Mouse (Mus musculus): ENCODE measurements around the gene Tnk2. TPM values are rescaled to one million over a fixed set of nuclear protein-coding genes. Genes with fewer than 3 reads are reported as not detected.
A peak's percentile ranks its signal among the peaks of the same experiment; 100 is the strongest.

The Tnk2 gene
- polyA plus RNA-seq (2015; fragmentation: Nextera tagmentation; extraction: Ambion mirVana): 15.6 and 17.7 TPM in 2 replicates

DNA sequence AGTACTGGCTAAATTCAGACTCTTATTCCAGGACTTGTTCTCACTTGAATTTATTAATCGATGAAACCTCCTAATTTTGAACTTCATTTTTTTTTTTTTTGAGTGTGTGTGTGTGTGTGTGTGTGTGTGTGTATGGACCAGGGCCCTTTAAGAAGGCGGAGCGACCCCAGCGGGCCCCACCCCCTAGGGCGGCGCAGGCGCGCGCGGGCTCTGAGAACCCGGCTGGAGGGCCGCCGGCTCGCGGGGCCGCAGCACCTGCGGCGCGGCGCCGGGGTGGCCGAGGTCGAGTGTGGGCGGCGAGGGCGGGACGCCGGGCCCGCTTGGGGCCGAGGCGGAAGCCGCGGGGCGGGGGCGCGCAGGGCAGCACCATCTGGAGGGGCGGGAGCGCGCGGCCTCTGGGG is at the start of gene Tnk2:
Gene Tnk2 (plus strand): TSS at position 214 of the 401 bp plus-strand sequence.
- peaks cover 33% of the 10 kb centered on the region for H3K4me1 ChIP-seq (replicated peaks)
- no peaks in the 10 kb centered on the region for H3K9me3 ChIP-seq
- under 1% methylated on average over 33 of the region's 40 CpGs for WGBS
- peak within 1 kb of the TSS; percentile 89 for H3K27ac ChIP-seq
- peak within 1 kb of the TSS; percentile 91 for H3K4me3 ChIP-seq (replicated peaks)
- H3K36me3 ChIP-seq: no peaks in the 10 kb centered on the region
- H3K27me3 ChIP-seq: 0 out of 2 replicates have a peak, but pooled peaks cover 3% of the 10 kb centered on the region
- peak; percentile 87 for ATAC-seq
- H3K9ac ChIP-seq (replicated peaks): peak within 1 kb of the TSS; percentile 93
- peak within 1 kb of the TSS; percentile 92 for H3K4me2 ChIP-seq (replicated peaks)

DNA sequence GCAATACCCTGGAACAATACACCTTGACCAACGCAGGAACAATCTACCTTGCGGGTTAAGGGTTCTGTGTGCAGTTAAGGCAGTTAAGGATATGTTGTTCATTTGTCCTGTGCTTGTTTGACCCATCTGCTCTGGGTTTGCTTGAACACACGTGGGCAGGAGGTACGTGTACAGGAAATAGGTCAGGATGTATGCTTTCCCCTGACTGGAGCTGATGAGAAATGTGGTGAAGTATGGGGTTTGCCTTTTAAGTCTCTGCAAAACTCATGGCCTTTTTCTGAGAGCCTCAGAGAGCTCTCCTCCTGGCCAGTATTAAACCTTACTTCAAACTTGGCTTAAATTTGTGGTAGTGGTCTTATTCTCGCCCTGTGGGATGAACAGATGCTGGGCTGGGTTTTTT is 49.8 kb upstream of the Tnk2 start:
- Histone ChIP-seq H3K27ac (no peak overlapping the region), H3K4me1 (replicated peaks) (peaks cover 5% of the 10 kb centered on the region; the same call in 1 of the 2 replicates), H3K9me3 (no peaks in the 10 kb centered on the region), H3K4me2 (replicated peaks) (no peak overlapping the region), H3K9ac (replicated peaks) (no peak overlapping the region), H3K36me3 (no peaks in the 10 kb centered on the region), H3K4me3 (replicated peaks) (no peak overlapping the region), H3K27me3 (no peaks in the 10 kb centered on the region)
- no peak for ATAC-seq
- WGBS: 80% methylated on average over 5 of the region's 5 CpGs

DNA sequence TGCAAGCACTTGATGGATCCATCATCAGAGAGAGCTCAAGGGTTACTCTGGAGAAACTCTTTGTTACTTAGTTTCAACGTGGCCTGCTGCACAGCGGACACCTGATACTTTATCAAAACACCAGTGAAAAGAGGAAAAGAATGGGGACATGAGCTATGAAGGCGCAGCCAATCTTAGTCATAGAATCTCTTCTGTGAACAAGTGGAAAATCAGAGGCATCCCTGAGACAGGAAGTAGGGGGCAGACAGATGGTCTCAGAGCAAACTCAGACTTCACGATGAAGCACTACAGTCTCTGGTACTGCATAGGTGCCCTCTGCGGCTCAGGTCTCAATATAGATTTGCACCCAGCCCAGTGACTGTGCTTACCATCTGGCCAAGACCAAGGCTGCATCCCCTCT is 49.0 kb upstream of the Tnk2 start:
- ATAC-seq: no peak
- Histone ChIP-seq H3K9me3 (no peaks in the 10 kb centered on the region), H3K27me3 (no peaks in the 10 kb centered on the region), H3K4me3 (replicated peaks) (no peak overlapping the region), H3K9ac (replicated peaks) (no peak overlapping the region), H3K4me2 (replicated peaks) (no peak overlapping the region), H3K36me3 (no peaks in the 10 kb centered on the region), H3K4me1 (replicated peaks) (peaks cover 5% of the 10 kb centered on the region; the same call in 1 of the 2 replicates), H3K27ac (no peak overlapping the region)
- WGBS: 89% methylated on average over 5 of the region's 5 CpGs

DNA sequence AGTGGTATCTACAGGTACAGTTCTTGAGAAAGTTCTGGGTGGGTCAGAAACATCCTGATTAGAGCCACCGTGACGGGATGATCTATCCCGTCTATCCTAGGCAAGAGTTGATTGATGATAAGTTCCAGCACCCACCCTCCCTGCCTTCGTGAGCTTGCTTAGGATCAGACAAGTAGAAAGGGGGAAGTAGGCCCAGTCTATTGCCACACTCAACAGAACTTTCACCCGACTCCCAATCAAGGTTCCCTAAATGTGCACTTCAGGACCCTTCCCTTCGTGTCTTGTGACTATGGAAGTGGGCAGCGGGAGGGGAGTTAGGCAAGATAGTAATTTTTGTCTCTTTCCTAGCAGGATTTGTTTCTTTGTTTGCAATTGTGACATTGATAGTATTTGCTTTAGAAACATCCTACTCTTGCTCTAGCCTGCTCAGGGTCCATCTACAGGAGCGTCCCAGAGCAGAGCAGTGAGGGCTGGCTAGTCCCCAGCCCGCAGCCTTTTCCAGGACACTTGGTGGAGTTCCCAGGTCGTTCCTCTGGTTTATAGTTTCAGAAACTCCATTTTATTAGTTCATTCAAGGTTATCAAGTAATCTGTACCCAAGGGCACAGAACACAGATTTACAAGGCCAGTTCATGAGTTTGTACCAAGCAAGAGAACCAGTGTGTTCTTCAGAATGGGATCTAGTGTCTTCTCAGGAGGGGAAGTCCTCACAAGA is 48.4 kb upstream of the Tnk2 start:
- Histone ChIP-seq H3K36me3 (no peaks in the 10 kb centered on the region), H3K27me3 (no peaks in the 10 kb centered on the region), H3K4me1 (replicated peaks) (peaks cover 5% of the 10 kb centered on the region; the same call in 1 of the 2 replicates), H3K27ac (no peak overlapping the region), H3K9ac (replicated peaks) (no peak overlapping the region), H3K4me3 (replicated peaks) (no peak overlapping the region), H3K9me3 (no peaks in the 10 kb centered on the region), H3K4me2 (replicated peaks) (no peak overlapping the region)
- ATAC-seq: no peak
- 87% methylated on average over 10 of the region's 10 CpGs for WGBS

GRCm38 (mm10) chr16:32597909-32598381 is 45.7 kb upstream of the Tnk2 start:
- ATAC-seq: no peak

DNA sequence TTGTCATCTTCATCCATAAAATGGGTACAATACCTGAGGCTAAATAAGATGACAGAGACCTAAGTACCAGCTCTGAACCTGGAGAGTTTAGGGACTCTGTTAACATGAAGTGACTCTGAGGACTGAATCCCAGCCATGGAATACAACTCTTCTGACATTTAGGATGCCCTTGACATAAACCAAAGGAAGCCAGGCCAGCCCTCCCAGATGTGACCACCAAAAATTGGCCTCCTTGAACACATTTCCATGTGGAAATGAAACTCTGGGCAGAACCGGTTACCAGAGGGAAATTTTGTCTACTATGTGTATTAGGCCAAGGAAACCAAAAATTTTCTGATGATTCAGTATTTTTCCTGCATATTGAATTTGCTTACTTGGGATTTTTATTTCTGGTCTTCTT is 44.5 kb upstream of the Tnk2 start:
- no peak overlapping the region for H3K9ac ChIP-seq (replicated peaks)
- 100% methylated on average over 1 of the region's 1 CpGs for WGBS
- H3K36me3 ChIP-seq: no peaks in the 10 kb centered on the region
- no peak for ATAC-seq
- peaks cover 2% of the 10 kb centered on the region; the same call in 1 of the 2 replicates for H3K27me3 ChIP-seq
- H3K4me1 ChIP-seq (replicated peaks): peaks cover 5% of the 10 kb centered on the region; the same call in 1 of the 2 replicates
- no peak overlapping the region for H3K27ac ChIP-seq
- no peaks in the 10 kb centered on the region for H3K9me3 ChIP-seq
- no peak overlapping the region for H3K4me2 ChIP-seq (replicated peaks)
- H3K4me3 ChIP-seq (replicated peaks): no peak overlapping the region

More at GRCm38 (mm10) chr16:32597909-32598381, 45.7 kb upstream of the Tnk2 start:
- Histone ChIP-seq H3K4me1 (replicated peaks) (peaks cover 5% of the 10 kb centered on the region; the same call in 1 of the 2 replicates), H3K4me2 (replicated peaks) (no peak overlapping the region), H3K36me3 (no peaks in the 10 kb centered on the region), H3K9me3 (no peaks in the 10 kb centered on the region), H3K27me3 (peaks cover 2% of the 10 kb centered on the region; the same call in 1 of the 2 replicates), H3K27ac (no peak overlapping the region), H3K9ac (replicated peaks) (no peak overlapping the region), H3K4me3 (replicated peaks) (no peak overlapping the region)
- WGBS: 37% methylated on average over 4 of the region's 4 CpGs

GRCm38 (mm10) chr16:32602193-32602685 is 41.4 kb upstream of the Tnk2 start:
- no peak for ATAC-seq
- Histone ChIP-seq H3K9me3 (no peaks in the 10 kb centered on the region), H3K4me3 (replicated peaks) (no peak overlapping the region), H3K27ac (no peak overlapping the region), H3K9ac (replicated peaks) (no peak overlapping the region), H3K4me2 (replicated peaks) (no peak overlapping the region), H3K4me1 (replicated peaks) (peaks cover 5% of the 10 kb centered on the region; the same call in 1 of the 2 replicates), H3K27me3 (peaks cover 18% of the 10 kb centered on the region), H3K36me3 (no peaks in the 10 kb centered on the region)
- WGBS: 90% methylated on average over 3 of the region's 3 CpGs

- no peak for ATAC-seq
- Histone ChIP-seq H3K9me3 (no peaks in the 10 kb centered on the region), H3K4me3 (replicated peaks) (peak overlapping the region; percentile 88), H3K9ac (replicated peaks) (no peak overlapping the region), H3K27ac (no peak overlapping the region), H3K36me3 (no peaks in the 10 kb centered on the region), H3K27me3 (peaks cover 15% of the 10 kb centered on the region), H3K4me2 (replicated peaks) (peak overlapping the region; percentile 70), H3K4me1 (replicated peaks) (peaks cover 21% of the 10 kb centered on the region)
- WGBS: 59% methylated on average over 7 of the region's 7 CpGs
Measured at GRCm38 (mm10) chr16:32607562-32608343, 35.9 kb upstream of the Tnk2 start.

- Histone ChIP-seq H3K36me3 (no peaks in the 10 kb centered on the region), H3K9me3 (no peaks in the 10 kb centered on the region), H3K27me3 (peaks cover 15% of the 10 kb centered on the region), H3K27ac (peak overlapping the region; percentile 95; the same call in 1 of the 2 replicates), H3K9ac (replicated peaks) (0 out of 2 replicates have a peak overlapping the region, but pooled peaks have one; percentile 23), H3K4me3 (replicated peaks) (peak overlapping the region; percentile 88), H3K4me2 (replicated peaks) (peak overlapping the region; percentile 70), H3K4me1 (replicated peaks) (peaks cover 21% of the 10 kb centered on the region)
- WGBS: 14% methylated on average over 8 of the region's 8 CpGs
- ATAC-seq: no peak
Measured at GRCm38 (mm10) chr16:32608344-32608711, 35.3 kb upstream of the Tnk2 start.

- Histone ChIP-seq H3K9ac (replicated peaks) (peak within 1 kb of the TSS; percentile 89), H3K27ac (peak within 1 kb of the TSS; percentile 95), H3K4me2 (replicated peaks) (peak within 1 kb of the TSS; percentile 70), H3K27me3 (peaks cover 15% of the 10 kb centered on the region), H3K4me1 (replicated peaks) (peaks cover 21% of the 10 kb centered on the region), H3K9me3 (no peaks in the 10 kb centered on the region), H3K4me3 (replicated peaks) (peak within 1 kb of the TSS; percentile 88), H3K36me3 (no peaks in the 10 kb centered on the region)
- peak; percentile 100 for ATAC-seq
- WGBS: under 1% methylated on average over 72 of the region's 73 CpGs
Measured at GRCm38 (mm10) chr16:32608712-32609400, 34.8 kb upstream of the Tnk2 start, which contains the start of gene Tfrc. TSS of gene Tfrc (plus strand) at chr16:32608920.

DNA sequence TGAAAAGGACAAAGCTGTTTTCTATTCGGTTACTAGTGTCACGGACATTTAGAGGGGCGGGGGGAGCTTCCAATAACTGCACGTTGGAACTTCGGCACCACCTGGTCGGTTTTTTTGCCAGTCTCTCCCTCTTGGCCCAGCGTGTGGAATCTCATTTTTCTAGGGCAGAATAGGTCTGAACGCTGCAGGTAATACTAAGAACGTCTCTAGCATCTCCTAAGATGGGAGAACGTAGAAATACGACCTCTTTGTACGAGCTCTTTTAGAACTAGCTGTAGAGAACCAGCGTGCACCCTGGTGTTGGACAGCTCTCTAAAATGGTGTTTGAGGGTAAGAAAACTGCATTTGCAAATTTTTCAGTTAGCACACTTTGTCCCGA is 34.3 kb upstream of the Tnk2 start:
- H3K27me3 ChIP-seq: peaks cover 15% of the 10 kb centered on the region
- H3K9me3 ChIP-seq: no peaks in the 10 kb centered on the region
- peaks cover under 1% of the 10 kb centered on the region for H3K36me3 ChIP-seq
- ATAC-seq: no peak
- H3K4me1 ChIP-seq (replicated peaks): peaks cover 21% of the 10 kb centered on the region
- peak overlapping the region; percentile 70 for H3K4me2 ChIP-seq (replicated peaks)
- peak overlapping the region; percentile 95 for H3K27ac ChIP-seq
- H3K4me3 ChIP-seq (replicated peaks): peak overlapping the region; percentile 88
- WGBS: under 1% methylated on average over 14 of the region's 14 CpGs
- H3K9ac ChIP-seq (replicated peaks): peak overlapping the region; percentile 89

Data from midbrain, embryonic 13.5 days (tissue).